ENCODE assay signal across 9 mouse cellular contexts in the genomic region with DNA sequence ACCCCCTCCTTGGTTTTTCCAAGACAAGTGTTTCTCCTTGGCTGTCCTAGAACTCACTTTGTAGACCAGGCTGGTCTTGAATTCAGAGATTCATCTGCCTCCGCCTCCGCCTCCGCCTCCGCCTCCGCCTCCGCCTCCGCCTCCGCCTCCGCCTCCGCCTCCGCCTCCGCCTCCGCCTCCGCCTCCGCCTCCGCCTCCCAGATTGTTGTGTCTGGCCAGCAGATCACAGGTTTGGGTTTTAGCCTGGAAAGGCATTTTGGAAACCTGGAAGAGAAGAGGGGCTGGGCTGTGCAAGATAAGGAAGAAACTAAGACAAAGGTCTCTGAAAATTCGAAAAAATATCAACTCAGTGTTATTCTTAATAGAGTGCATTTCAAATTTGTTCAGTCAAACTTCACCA. TPM values are rescaled to one million over a fixed set of nuclear protein-coding genes. Genes with fewer than 3 reads are reported as not detected.
DNase-seq lines count a peak whose midpoint lies in the region; ATAC-seq and TF ChIP-seq lines count a peak whose summit lies in the region.
"Not testable (repeated sequence)": the region's sequence is repeated elsewhere in the genome, so short reads cannot be mapped to it uniquely, and the experiment has no call there.
"Had no signal": no experiment of that assay in that cellular context is flagged by ENCODE, and none has a peak within 500 bp of the region (broad histone marks: within the 10 kb centered on the region; RNA-seq: fewer than 3 reads in every experiment).

No protein-coding gene starts in this region.

- not testable (repeated sequence) for H3K36me3 ChIP-seq in liver, embryonic 13.5 days

- not testable (repeated sequence) for H3K27me3 ChIP-seq in cerebellum, adult 2 months (ENCODE audit: control insufficient read depth, insufficient read depth, low read length); liver, embryonic 13.5 days

- DNase-seq in adrenal gland, adult (ENCODE audit: inconsistent age in 2 of 2, low spot score in 1 of 2) = peak; percentile 46 to 81
- peak; percentile 14 to 17 for DNase-seq in cerebellum, adult 2 months
- peak; percentile 33 to 35 for DNase-seq in gastrocnemius, postnatal 36 days
- peak; percentile 46 to 58 for DNase-seq in kidney, adult 8-10 months
- peak; percentile 7 for DNase-seq in liver, embryonic 13.5 days
- peak; percentile 34 for DNase-seq in ovary, postnatal 14 days (ENCODE audit: low spot score)
- peak; percentile 6 for DNase-seq in thymus, postnatal 10 days (ENCODE audit: low spot score in 2 of 2)

- not testable (repeated sequence) for ATAC-seq in liver, embryonic 13.5 days (ENCODE audit: low read depth)

- not testable (repeated sequence) for H3K4me1 ChIP-seq in cerebellum, adult 2 months (ENCODE audit: control insufficient read depth, insufficient read depth, low read length); liver, embryonic 13.5 days (replicated peaks)

- intact Hi-C loops in gastrocnemius, postnatal 36 days (cut with DNase I) = not testable (repeated sequence)

- not testable (repeated sequence) for H3K9ac ChIP-seq in liver, embryonic 13.5 days

- not testable (repeated sequence) for TF ChIP-seq POLR2A in cerebellum, adult 2 months (IDR thresholded peaks at IDR 0.05; ENCODE audit: borderline replicate concordance, insufficient read depth, low read length)

- not testable (repeated sequence) for H3K9me3 ChIP-seq in liver, embryonic 13.5 days (replicated peaks)

- WGBS in cerebellum, adult 2 months = 64% methylated on average over 17 of the region's 17 CpGs
- WGBS in liver, embryonic 13.5 days (ENCODE audit: insufficient replicate concordance) = 35% methylated on average over 17 of the region's 17 CpGs

- not testable (repeated sequence) for H3K27ac ChIP-seq in cerebellum, adult 2 months (ENCODE audit: insufficient read depth, low read length); liver, embryonic 13.5 days

- not testable (repeated sequence) for H3K4me2 ChIP-seq in liver, embryonic 13.5 days

- H3K4me3 ChIP-seq in cerebellum, adult 2 months (replicated peaks; ENCODE audit: insufficient read depth, low read depth, low read length); liver, embryonic 13.5 days (replicated peaks): not testable (repeated sequence)

- not testable (repeated sequence) for TF ChIP-seq CTCF in cerebellum, adult 2 months (IDR thresholded peaks at IDR 0.05; ENCODE audit: borderline replicate concordance, insufficient read depth, low read depth, low read length)

RNA-seq across cellular contexts. Expression of gene Six1, which starts 51.4 kb away (rescaled TPM):
- 0.10 and 0.27 TPM in 2 replicates for polyA plus RNA-seq in cerebellum, adult 2 months (2012; rRNA removed)
- total RNA-seq in gastrocnemius, postnatal 36 days (2021) = 10 to 100 TPM; 52.0 to 59.0 TPM
- polyA plus RNA-seq in liver, embryonic 13.5 days (2015; fragmentation: Nextera tagmentation; extraction: Ambion mirVana) = 0.30 and 0.55 TPM in 2 replicates
- polyA plus RNA-seq: CD4-positive, CD25-positive, alpha-beta regulatory T cell, adult 4 months; intestine, postnatal 0 days had no signal

Comparison
In these comparisons a context has a peak if more than half of its experiments do, and no peak if none do; other contexts are left out.
1. DNase-seq: peak in every context shown above with its lines; median percentile 64 in adrenal gland, adult; 52 in kidney, adult 8-10 months; 34 in gastrocnemius, postnatal 36 days; 34 in ovary, postnatal 14 days; 16 in cerebellum, adult 2 months; 7 in liver, embryonic 13.5 days; 6 in thymus, postnatal 10 days.